Mouse (Mus musculus) CD8-positive naive resting alpha-beta T cell, adult 2 months (primary cell): ENCODE data around the gene Skap1.

Experiments used
- DNase-seq, 2 experiments: peaks; one replicate each; pipeline ENCODE4 v3.0.0; 2022; ENCODE audit warnings: low read depth in 2 of 2, low spot score in 2 of 2

Gene Skap1

GRCm38 (mm10) chr11:96465426-96466056 lies 1.1 kb downstream of the Skap1 start:
- DNase-seq, result no peak

GRCm38 (mm10) chr11:96466382-96466781 lies 2.0 kb downstream of the Skap1 start:
- DNase-seq, result no peak

GRCm38 (mm10) chr11:96466987-96467386 lies 2.6 kb downstream of the Skap1 start:
- DNase-seq, result peak; percentile 74 to 77

GRCm38 (mm10) chr11:96468048-96468745 lies 3.8 kb downstream of the Skap1 start:
- DNase-seq, result no peak

- DNase-seq, result no peak
These were observed 18.3 kb downstream of the Skap1 start for GRCm38 (mm10) chr11:96482711-96483110.

- DNase-seq, result no peak
These were observed 18.8 kb downstream of the Skap1 start for GRCm38 (mm10) chr11:96483179-96483578.

GRCm38 (mm10) chr11:96498481-96498880 lies 34.1 kb downstream of the Skap1 start:
- no peak for DNase-seq

GRCm38 (mm10) chr11:96501042-96501441 lies 36.6 kb downstream of the Skap1 start:
- no peak for DNase-seq

GRCm38 (mm10) chr11:96502948-96503347 lies 38.6 kb downstream of the Skap1 start:
- DNase-seq, result no peak

- DNase-seq, result peak in 1 of 2 experiments; percentile 25
These were observed 40.2 kb downstream of the Skap1 start for GRCm38 (mm10) chr11:96504509-96505119.

- no peak for DNase-seq
These were observed 41.4 kb downstream of the Skap1 start for GRCm38 (mm10) chr11:96505841-96506240.

GRCm38 (mm10) chr11:96515164-96515563 lies 50.8 kb downstream of the Skap1 start:
- DNase-seq, result no peak

GRCm38 (mm10) chr11:96524541-96524940 lies 60.1 kb downstream of the Skap1 start:
- no peak for DNase-seq

- no peak for DNase-seq
These were observed 61.8 kb downstream of the Skap1 start for GRCm38 (mm10) chr11:96526137-96526621.

- no peak for DNase-seq
These were observed 67.5 kb downstream of the Skap1 start for GRCm38 (mm10) chr11:96531757-96532433.

- DNase-seq, result no peak
These were observed 70.1 kb downstream of the Skap1 start for GRCm38 (mm10) chr11:96534531-96534930.

GRCm38 (mm10) chr11:96536146-96536545 lies 71.8 kb downstream of the Skap1 start:
- peak; percentile 32 to 48 for DNase-seq

- DNase-seq, result no peak
These were observed 77.6 kb downstream of the Skap1 start for GRCm38 (mm10) chr11:96542003-96542402.

- DNase-seq, result no peak
These were observed 78.2 kb downstream of the Skap1 start for GRCm38 (mm10) chr11:96542561-96542960.

GRCm38 (mm10) chr11:96546428-96546827 lies 82.0 kb downstream of the Skap1 start:
- no peak for DNase-seq

- no peak for DNase-seq
These were observed 86.7 kb downstream of the Skap1 start for GRCm38 (mm10) chr11:96550960-96551703.
